Mouse (Mus musculus) Muller cell, postnatal 12 days (primary cell): ENCODE measurements around the gene Hnrnpd.

Experiments
- DNase-seq: peaks from one replicate; pipeline ENCODE4 v3.0.0-alpha.2; 2015; ENCODE audit errors: inconsistent ontology term

The Hnrnpd gene

DNA sequence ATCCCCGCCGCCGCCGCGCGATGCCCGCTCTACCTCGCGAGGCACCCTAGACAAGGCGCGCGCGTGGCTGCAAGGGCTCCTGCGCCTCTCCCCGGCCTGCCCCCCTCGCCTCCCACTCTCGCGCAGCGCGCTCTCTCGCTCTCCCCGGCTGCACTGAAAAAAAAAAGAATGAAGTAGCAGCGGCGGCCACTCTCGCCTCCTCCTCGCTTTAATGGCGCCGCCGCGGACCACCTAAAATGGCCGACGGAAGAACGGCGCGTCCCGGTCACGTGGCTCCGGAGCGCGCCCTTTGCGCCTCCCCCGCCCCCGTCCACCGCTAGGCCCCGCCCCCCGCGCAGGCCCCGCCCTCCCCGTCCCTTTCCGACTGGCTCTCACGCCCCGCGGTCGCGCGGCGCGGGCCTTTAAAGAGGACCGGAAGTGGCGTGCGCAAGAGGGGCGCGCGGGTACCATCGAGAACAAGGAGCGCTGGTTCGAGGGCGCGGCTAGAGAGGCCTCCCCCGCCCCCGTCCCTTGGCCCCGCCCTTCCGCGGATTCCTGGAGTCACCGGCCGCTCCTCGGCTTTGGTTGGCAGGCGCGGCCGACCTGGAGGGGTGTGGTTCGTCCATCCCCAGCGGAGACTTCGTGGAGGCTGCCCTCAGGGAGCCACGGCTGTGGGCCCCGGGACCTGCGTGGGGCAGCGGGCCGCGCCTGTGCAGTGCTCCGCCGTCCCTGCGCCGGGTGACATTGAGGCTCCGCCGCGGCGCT lies at the start of gene Hnrnpd, which contains the start of gene 4930524J08Rik:
Gene Hnrnpd (minus strand): TSS at position 240 of the 744 bp plus-strand sequence.
Gene 4930524J08Rik (plus strand): TSS at position 363 of the 744 bp plus-strand sequence.
- DNase-seq: peak; percentile 100

DNA sequence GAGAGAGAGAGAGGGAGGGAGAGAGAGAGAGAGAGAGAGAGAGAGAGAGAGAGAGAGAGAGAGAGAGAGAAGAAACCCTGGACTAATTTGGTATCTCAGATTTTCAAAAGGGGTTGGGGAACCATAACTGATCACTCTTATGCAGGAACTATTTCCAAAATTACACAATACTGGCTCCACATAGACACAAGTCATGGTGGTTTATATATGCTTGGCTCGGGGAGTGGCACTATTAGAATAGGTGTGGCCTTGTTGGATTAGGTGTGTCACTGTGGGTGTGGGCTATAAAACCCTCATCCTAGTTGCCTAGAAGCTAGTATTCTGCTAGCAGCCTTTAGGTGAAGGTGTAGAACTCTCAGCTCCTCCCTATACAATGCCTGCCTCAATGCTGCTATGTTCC lies 46.1 kb upstream of the Hnrnpd start:
- no peak for DNase-seq

DNA sequence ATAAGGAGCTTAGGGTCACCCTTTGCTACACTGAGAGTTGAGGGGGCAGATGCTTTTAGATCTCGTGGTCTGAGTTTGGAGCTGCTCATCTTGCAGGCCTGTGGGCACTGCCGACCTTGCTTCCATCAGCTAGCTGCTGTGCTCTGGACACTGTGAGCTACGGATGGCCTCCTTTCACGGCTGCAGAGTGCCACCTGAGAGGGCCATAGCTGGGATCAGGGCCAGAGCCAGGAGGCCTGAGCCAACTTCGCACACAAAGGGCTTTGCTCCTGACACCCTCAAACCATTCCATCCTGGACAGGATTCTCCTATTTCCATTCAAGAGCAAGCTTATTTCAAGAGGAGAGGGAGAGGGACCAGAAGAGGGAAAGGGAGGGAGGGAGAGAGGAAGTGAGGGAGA lies 45.7 kb upstream of the Hnrnpd start:
- no peak for DNase-seq

DNA sequence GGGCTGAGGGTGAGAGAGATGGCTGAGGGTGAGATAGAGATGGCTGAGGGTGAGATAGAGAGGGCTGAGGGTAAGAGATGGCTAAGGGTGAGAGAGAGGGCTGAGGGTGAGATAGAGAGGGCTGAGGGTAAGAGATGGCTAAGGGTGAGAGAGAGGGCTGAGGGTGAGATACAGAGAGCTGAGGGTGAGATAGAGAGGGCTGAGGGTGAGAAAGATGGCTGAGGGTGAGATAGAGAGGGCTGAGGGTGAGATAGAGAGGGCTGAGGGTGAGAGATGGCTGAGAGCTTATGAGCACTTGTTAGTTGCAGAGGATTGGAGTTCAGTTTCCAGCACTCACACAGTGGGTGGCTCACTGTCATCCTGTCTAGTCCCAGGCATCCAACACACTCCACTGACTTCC lies 41.4 kb upstream of the Hnrnpd start:
- no peak for DNase-seq

DNA sequence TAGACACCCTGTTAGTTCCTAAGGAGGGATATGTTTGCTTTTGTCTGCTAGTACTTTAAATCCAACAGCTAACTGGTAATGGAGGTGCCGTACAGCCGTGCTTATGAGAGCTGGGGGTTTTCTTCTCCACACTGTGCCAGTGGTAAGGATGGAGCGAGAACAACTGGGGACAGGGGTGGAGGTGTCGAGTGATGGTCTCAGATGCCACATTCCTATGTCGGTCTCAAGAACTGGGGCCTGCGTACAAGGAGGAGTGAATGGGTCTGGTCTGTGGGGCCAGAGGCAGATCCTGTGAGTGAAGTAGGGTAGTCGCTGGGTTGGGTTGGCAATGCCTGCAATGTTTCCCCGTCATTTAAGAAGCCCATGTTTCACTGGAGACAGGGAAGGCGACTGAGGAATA lies 33.9 kb upstream of the Hnrnpd start:
- DNase-seq: no peak

DNA sequence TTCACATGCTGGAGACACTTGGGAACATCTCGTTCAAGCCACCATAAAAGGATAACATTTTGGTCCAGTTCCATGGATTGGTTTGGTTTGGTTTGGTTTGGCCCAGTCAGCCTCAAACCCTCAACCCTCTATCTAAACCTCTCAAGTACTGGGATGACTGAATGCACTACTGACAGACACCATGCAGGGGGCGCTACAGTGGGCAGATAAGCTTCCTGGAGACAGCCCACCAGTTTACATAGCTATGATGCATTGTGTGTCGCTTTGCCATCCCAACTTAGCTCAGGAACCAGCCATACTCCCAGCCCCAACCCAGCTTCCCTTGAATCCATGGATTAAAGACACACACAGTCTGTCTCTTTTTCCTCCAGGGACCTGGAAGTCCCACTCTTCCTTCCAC lies 29.7 kb upstream of the Hnrnpd start:
- no peak for DNase-seq

DNA sequence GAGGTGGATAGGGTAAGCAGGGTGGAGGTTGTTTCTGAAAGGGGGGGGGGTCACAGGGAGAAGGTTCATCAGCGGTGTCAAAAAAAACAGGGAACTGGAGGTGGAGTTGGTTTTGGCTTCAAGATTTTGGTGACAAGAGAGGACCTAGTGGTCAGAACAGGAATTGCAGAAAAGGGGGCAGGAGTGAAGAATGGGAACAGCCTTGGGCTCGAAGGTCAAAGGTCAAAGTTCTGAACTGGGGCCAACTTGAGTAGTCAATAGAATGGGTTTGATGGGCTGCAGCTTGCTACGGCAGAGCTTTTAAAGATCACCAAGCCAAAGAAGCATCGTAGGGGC lies 28.3 kb upstream of the Hnrnpd start:
- no peak for DNase-seq

DNA sequence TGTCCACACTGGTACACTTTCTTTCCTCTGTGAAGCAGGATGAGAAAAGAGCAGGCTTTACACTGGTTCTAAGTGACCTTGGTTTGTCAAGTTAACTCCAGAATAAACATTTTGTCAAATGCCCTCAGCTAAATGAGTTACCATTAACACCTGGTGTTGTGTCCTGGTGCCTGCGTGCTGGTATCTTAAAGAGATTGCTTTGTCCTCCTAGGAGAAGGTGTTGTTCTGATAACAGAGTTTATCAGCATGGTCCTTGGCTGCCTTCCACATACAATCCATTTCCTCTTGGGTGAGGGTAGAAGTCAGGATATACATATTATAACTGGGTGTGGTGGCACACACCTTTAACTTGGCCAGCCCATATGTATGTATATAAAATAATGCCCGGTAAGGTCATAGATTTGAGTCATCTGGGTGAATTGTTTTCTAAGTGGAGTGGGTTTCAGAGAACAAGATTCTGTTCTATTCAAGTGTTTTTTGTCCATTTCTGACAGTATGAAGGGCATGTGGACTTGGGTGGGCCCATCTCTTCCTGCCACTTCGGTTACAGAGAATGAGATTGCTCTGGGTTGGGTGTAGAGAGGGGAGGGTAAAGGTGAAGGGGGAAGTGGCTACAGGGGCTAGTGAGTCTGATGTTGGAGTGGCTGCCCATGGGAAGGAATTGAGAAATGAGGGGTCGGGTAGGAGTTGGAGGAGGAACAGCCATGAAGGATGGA lies 27.7 kb upstream of the Hnrnpd start:
- DNase-seq: no peak

DNA sequence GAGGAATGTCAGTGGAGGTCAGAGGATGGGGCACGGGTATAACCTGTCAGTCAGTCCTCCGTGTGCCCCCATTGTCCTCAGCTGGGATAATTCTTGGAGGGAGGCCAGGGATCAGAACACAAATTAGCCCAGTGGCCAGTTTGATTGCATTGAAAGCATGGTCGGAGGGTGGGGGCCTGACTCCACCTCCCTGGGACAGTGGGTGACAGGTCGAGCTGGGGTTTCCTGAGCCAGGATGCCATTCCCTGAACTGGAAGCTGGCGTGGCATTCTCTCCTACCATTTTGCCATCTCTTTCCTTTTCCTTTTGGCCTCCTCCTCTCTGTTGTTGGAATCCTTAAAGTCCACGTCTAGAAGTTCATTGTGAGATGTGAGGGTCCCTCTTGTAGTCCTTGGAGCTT lies 27.2 kb upstream of the Hnrnpd start:
- DNase-seq: no peak

DNA sequence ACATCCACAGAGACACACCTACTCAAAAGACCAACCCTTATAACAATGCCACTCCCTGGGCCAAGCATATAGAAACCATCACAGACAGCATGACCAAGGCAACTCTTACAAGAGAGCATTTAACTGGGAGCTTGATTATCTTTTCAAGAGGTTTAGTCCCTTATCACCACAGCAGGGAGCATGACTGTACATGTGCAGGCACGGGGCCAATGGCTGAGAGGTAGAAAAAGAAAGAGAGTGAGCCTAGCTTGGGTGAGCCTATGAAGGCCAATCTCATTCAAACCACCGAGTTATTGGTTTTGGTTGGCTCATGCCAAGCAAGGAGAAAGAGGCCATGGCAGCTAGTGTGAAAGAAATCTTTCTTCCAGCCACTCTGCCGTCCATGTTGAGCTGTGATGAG lies 26.7 kb upstream of the Hnrnpd start:
- no peak for DNase-seq

DNA sequence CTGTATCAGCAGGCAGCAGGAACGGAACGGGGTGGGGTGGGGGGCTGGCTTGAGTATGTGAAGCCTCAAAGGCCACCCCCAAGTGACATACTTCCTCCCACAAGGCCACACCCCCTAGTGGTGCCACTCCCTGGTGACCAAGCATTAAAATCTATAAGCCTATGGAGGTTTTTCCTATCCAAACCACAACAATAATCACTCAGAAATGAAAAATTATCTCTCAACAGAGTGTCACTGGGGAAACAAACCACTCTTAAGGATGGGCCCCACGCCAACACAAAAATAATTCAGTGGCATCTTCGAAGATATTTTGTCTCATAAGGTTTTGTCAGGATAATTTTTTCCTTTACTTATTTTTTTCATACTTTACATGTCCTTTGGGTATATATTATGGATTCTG lies 25.2 kb upstream of the Hnrnpd start:
- no peak for DNase-seq

DNA sequence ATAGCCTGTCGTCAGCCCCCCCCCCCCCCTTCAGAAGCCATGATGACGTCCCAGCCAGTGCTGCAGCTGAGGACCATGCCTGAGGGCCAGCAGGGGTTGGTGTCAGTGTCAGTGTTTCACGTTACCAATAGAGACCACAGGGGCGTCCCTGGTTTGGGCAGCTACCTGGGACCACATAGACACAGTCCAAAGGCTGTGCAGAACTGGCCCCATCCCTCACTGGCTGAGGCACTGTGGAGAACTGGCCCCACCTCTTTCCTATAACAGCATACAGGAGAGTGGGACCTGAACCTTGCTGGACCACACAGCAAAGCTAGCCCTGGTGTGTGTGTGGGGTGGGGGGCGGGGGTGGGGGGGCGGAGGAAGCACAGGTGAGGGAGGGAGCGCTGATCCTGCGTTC lies 21.8 kb upstream of the Hnrnpd start:
- no peak for DNase-seq

DNA sequence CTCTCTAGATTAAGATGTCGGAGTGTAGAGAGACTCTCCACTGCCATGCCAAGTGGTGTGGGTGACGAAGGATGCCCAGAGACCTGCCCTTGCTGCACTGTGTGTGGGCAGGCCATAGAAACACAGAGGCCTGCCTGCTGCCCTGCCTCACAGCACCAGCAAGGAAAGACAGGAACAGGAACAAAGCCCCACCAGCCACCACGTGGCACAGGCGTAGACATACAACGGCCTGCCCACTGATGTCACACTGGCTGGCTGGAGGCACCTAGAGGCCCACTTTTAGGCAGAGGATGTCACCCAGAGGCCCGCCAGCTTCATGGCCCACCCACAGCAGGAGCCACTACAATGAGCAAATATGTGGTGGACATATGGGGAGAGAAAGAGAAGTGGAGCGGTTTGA lies 21.3 kb upstream of the Hnrnpd start:
- no peak for DNase-seq

DNA sequence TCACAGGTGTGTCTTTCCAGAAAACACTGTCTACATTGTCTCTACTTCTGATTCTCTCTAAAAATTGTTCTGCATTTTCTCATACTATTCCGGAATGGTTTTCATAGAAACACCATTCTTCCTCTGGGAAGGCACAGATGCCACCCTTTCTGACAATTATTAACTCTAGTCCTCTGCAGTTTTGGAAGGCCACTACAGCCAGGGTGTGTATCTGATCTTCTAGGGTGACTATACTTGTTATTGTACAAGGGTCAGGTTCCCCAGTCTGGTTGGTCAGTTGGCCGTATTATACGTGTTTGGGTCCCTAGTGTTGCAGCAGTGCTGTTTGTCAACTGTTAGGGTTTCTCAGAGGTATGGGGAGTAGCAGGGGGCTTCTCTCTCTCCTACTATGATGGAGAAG lies 15.9 kb upstream of the Hnrnpd start:
- DNase-seq: no peak

DNA sequence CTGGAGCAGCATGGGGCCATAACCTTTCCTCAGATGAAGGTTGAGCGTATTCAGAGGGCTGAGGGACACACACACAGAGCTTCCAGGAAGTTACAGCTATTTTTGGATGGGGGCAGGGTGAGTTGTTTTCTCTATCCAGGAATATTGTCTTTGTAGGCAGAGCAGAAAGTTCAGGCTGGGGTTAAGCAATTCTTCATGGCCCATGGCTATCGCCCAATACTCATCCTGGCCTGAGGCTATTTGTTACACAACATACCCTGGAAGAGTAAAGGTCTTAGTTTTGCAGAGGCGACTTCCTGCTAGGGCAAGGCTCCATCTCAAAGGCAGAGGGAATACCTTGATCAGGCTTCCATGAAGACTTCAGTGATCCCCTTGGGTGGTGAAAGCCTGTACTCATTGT lies 15.4 kb upstream of the Hnrnpd start:
- no peak for DNase-seq

DNA sequence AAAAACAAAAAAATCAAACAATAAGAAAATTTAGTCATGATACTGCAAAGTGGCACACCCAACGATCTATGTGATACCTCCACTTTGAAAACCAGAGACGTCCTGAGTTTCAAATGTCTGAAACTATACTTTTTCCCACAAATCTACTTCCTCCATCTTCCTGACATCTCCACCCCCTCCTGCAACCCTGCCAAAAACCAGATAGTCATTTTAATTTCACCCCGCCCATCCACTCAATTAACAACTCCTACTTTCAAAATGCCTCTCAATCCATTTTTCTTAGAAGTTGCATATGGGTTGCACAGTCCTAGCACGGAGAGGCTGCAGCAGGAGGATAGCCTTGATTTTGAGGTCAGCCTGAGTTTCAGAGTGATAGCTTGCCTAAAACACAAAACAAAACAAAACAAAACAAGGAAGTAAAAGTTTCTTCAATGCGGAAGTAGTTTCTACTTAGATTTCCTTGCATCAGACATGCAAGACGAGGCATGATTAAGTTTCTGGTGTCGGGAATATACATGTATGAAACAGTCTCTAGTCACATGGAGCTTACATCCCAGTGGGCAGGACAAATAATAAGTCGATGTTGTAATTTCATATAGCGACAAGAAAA lies 4.8 kb upstream of the Hnrnpd start:
- DNase-seq: no peak

DNA sequence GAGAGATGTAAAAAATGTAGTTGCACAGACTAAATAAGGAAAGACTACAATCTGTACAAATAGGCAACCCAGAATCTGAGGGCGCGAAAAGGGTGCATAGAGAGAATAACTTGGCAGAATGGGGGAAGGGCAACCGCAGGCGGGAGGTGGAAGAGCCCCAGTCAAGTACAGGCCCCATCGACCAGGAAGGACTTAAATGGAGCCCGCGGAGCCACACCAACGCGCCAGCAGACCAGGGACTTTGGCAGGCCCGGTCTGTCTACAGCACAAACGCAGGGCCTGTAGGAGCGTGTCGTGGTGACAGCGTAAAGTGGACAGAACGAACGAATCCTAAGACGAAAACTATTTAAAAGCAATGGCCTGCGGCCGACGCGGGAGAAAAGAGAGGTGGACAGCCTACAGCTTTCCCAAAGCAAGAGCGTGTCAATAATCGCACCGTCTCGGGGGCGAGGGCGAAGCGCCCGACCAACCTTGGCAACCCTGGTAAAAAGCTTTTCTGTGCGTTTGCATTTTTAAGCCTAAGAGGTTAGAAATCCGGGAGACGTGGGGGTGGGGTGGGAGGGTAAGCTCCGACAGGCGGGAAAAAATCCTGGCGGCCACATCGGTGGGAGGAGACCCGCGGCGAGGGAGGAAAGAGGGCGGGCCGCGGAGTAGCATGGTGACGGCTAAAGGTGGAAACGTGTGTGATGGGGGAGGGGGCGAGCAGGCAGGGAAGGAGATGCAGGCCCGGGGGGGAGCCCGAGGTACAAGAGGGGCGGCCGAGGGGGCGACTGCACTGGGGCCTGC lies 1.0 kb downstream of the Hnrnpd start:
- DNase-seq: peak; percentile 87

DNA sequence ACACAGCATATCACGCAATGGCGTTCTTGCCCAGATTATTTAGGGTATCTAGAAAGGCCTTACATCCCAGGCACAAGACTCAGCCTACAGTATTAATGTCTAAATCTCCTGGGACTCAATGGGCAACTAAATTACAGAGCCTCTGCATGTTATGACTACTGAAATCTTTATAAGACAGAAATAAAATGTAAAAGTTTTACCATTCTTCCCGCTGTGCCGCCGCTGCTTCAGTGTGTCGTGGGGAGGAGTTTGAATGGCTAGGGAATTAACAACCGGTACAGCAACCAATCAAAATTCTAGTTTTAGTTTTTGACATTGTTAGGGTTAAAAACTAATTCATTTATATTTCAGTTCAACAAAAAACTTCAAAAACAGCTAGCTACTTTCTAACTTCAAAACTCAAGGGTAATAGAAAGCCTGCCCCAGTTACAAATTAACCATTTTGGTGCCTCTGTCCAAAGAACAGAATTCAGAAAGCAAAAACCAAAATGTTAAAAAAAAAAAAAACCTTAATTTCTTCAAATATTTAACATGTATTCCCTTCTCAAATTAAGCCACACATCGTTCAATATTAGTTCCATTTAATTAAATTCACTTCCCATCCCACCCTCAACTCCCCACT lies 2.3 kb downstream of the Hnrnpd start:
- DNase-seq: peak; percentile 39

DNA sequence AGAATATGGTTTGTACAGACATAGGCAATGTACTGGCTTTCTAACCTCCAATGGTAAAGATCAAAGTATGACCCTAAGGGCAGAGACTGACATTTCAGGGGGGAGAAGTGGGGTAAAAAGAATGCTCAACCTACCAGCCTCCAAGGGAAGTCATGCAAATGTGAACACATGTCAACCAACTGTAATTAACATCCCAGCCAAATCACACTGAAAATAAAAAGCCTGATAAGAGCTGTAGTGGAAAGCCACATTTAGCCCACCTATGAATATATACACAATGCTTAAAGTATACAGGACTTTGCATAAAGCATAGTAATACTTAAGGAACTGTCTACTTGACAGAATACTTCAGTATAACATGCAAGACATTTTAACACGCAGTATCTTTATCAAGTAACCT lies 3.0 kb downstream of the Hnrnpd start:
- DNase-seq: no peak

DNA sequence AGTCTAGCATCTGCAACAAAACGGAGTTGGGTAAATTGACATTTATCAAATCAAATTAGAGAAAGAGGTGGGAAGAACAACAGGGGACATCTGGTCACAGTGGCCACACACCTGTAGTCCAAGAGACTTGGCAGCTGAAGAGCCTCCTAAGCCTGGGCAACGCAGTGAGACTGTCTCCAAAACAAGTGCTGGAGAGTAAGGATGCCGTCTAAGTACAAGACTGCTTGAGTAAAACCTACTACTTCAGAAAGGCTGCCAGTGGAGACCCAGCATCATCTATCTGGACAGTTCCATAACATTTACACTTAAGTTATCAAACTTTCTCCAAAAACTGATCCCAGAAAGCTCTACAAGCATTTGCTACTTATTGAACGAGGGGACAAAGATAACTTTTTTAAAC lies 3.7 kb downstream of the Hnrnpd start:
- DNase-seq: no peak

DNA sequence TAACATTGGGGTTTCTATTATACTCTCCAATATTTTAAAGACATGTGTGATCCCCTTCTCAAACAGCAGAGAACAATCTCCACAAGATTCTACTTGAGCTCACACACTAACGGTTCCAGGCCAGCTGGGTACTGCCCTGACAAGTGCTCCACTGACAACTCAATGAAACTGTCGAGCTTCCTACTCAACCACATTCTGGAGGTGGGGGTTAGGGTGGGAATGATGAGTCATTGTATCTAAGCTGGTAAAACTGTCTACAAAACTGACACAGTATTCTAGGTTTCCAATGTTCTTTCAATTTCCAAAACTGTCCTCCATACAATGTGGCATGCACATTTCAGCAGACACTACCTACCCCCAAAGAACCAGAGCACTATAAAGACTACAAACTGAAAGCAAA lies 4.8 kb downstream of the Hnrnpd start:
- peak; percentile 86 for DNase-seq

DNA sequence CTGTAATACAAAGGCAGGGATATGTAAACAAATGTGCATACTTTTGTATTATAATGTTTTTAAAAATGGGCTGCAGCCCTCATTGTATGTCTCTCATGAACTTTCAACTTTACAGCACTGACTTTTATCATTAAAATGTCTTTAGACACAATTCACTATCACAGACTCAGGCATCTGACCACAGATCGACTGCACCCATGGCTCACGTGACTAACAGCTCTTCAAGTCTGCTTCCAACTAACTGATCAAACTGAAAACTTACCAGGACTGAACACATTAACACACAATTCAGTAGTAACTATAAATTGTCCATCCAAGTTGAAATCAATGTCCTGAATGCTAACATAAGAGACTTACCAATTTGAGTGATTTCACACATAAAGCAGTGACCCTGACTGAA lies 18.8 kb downstream of the Hnrnpd start:
- no peak for DNase-seq
